Mouse (Mus musculus) lung, embryonic 16.5 days (tissue): ENCODE measurements around the gene Wnt7a. TPM values are rescaled to one million over a fixed set of nuclear protein-coding genes. Genes with fewer than 3 reads are reported as not detected.

Experiments used
- ATAC-seq: fragments of 200-750 bp; cut with Nextera tagmentation; 2 replicates; pipeline ENCODE4 v1.8.0; 2017; ENCODE audit warnings: low read depth, mild to moderate bottlenecking, moderate library complexity
- H3K27ac ChIP-seq: fragments of 300-500 bp; sonication (generic); 2 replicates; pipeline ENCODE4 v1.5.1; 2014; ENCODE audit warnings: mild to moderate bottlenecking, control low read depth, low read length
- H3K27me3 ChIP-seq: fragments of 300-500 bp; sonication (generic); 2 replicates; pipeline ENCODE4 v1.6.1; 2014; ENCODE audit warnings: low read depth, low read length, mixed read lengths; ENCODE audit not compliant: control insufficient read depth, insufficient read depth
- H3K36me3 ChIP-seq: fragments of 300-500 bp; sonication (generic); 2 replicates; pipeline ENCODE4 v1.6.1; 2014; ENCODE audit warnings: low read length; ENCODE audit not compliant: control insufficient read depth, insufficient read depth
- H3K4me1 ChIP-seq: fragments of 300-500 bp; sonication (generic); replicated peaks from 2 replicates; pipeline ENCODE4 v1.6.1; 2014; ENCODE audit warnings: low read length, mixed read lengths; ENCODE audit not compliant: control insufficient read depth, insufficient read depth
- H3K4me2 ChIP-seq: fragments of 300-500 bp; sonication (generic); 2 replicates; pipeline ENCODE4 v1.6.1; 2014; ENCODE audit warnings: low read depth, low read length, control low read depth
- H3K4me3 ChIP-seq: fragments of 300-500 bp; sonication (generic); 2 replicates; pipeline ENCODE4 v1.5.1; 2014; ENCODE audit warnings: mild to moderate bottlenecking, low read length, control low read depth
- H3K9ac ChIP-seq: fragments of 300-500 bp; sonication (generic); 2 replicates; pipeline ENCODE4 v1.6.1; 2014; ENCODE audit warnings: low read length, control low read depth
- H3K9me3 ChIP-seq: fragments of 300-500 bp; sonication (generic); 2 replicates; pipeline ENCODE4 v1.6.1; 2016; ENCODE audit warnings: low read length; ENCODE audit not compliant: control insufficient read depth
- WGBS: fragments of 180-500 bp; shearing (Covaris S2); extraction: QIAGEN DNeasy Blood & Tissue Kit; methylation state at CpG from one replicate; pipeline ENCODE4 v1.1.7; 2014; 5-methylcytosine and 5-hydroxymethylcytosine counted together
- polyA plus RNA-seq: library from polyadenylated mRNA; unstranded; fragments of >200 nt; fragmentation: Nextera tagmentation; extraction: Ambion mirVana; gene quantifications from 2 replicates; pipeline ENCODE4 v1.2.1, GENCODE M21; 2015

Wnt7a gene
- polyA plus RNA-seq, 1 experiment from 2014 or later = 2.5 TPM

DNA sequence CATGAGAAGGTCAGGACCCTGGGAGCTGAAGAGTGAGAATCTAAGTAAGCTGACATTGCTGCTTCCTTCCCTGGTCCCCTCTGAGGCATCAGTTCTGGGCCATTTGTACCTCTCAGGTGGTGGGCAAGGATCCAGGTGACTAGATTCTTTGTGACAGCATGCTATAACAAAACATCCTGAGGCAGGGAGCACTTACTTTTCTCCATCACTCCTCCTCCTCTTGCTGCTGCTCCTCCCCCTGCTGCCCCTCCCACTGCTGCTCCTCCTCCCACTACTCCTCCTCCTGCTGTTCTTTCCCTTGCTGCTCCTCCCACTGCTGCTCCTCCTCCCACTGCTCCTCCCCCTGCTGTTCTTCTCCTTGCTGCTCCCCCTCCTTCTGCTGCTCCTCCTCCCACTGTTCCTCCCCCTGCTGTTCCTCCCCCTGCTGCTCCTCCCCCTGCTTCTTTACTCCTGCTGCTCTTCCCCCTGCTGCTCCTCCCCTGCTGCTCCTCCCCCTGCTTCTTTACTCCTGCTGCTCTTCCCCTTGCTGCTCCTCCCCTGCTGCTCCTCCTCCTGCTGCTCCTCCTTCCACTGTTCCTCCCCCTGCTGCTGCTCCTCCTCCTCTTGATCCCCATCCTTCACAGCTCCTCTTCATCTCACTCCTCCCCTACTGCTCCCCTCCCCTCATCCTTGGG lies 39.1 kb downstream of the Wnt7a start:
- H3K4me1 ChIP-seq = no peaks in the 10 kb centered on the region
- H3K9ac ChIP-seq = no peak overlapping the region
- no peak overlapping the region for H3K4me3 ChIP-seq
- no peaks in the 10 kb centered on the region for H3K36me3 ChIP-seq
- no peak overlapping the region for H3K27ac ChIP-seq
- peak; percentile 17 for ATAC-seq
- H3K9me3 ChIP-seq = no peaks in the 10 kb centered on the region
- no peak overlapping the region for H3K4me2 ChIP-seq
- H3K27me3 ChIP-seq = no peaks in the 10 kb centered on the region

DNA sequence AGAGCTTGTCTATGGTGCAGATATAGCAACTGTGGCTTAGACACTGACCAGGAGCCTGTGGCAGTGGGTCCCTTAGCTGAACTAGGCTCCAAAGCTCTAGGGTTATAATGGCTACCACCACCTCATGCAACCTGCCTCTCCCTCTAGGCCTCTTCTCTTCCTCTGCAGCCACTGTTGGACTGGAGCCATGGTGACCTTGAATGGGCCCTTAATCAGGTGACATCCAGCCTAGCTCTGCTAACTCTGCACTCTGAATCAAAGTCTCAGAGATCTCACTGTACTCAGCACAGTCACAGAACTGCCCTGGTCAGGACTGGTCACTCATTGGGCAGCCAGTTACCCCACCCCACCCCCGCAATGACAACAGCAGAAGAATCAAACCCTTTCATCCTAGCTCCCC lies 44.4 kb downstream of the Wnt7a start:
- Histone ChIP-seq H3K36me3 (no peaks in the 10 kb centered on the region), H3K4me3 (no peak overlapping the region), H3K4me2 (no peak overlapping the region), H3K9ac (no peak overlapping the region), H3K27ac (no peak overlapping the region), H3K9me3 (no peaks in the 10 kb centered on the region), H3K27me3 (no peaks in the 10 kb centered on the region), H3K4me1 (no peaks in the 10 kb centered on the region)
- no peak for ATAC-seq
- WGBS = 90% methylated on average over 1 of the region's 1 CpGs

DNA sequence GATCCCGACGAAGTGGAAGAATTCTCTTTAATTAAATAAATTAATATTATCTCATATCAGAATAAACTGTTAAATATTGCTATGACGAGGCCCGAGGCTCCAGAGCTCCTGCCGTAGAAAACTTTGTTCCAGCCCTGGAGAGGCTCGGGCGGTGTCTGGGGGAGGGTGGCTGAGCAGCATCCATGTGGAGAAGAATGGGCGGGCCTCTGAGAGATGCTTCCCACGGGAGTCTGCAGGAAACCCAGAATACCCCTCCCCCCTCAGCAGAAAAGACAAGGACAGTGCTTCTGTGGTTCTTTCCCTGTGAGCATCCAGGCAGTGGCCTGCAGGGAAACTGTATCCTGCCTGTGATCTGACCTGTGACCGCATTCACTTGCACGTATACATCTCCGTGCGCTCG lies 45.7 kb downstream of the Wnt7a start:
- Histone ChIP-seq H3K4me3 (no peak overlapping the region), H3K9me3 (no peaks in the 10 kb centered on the region), H3K9ac (no peak overlapping the region), H3K4me2 (no peak overlapping the region), H3K27me3 (no peaks in the 10 kb centered on the region), H3K27ac (no peak overlapping the region), H3K4me1 (no peaks in the 10 kb centered on the region), H3K36me3 (no peaks in the 10 kb centered on the region)
- no peak for ATAC-seq
- 63% methylated on average over 14 of the region's 14 CpGs for WGBS

DNA sequence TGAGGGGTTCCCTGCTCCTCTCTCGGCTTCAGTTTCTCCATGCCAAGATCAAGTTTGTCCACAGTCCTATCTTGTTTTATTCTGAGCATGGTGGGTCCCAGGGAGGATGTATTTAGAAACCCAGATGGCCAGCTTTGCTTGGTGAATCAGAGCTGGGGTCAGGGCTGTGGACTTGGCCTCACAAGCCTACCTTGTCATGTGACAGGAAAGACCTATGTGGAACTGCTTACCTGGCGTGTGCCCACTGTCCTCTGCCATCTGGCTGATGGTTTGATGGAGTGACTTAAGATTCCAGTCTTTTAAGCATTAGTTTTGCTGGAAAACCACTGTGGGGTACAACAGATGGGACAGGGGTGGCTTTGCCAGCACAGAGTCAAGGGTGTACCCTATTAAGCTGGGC lies 48.4 kb downstream of the Wnt7a start:
- Histone ChIP-seq H3K9ac (no peak overlapping the region), H3K36me3 (no peaks in the 10 kb centered on the region), H3K4me1 (no peaks in the 10 kb centered on the region), H3K27me3 (no peaks in the 10 kb centered on the region), H3K27ac (no peak overlapping the region), H3K4me2 (no peak overlapping the region), H3K4me3 (no peak overlapping the region), H3K9me3 (no peaks in the 10 kb centered on the region)
- WGBS = 71% methylated on average over 2 of the region's 2 CpGs
- no peak for ATAC-seq

DNA sequence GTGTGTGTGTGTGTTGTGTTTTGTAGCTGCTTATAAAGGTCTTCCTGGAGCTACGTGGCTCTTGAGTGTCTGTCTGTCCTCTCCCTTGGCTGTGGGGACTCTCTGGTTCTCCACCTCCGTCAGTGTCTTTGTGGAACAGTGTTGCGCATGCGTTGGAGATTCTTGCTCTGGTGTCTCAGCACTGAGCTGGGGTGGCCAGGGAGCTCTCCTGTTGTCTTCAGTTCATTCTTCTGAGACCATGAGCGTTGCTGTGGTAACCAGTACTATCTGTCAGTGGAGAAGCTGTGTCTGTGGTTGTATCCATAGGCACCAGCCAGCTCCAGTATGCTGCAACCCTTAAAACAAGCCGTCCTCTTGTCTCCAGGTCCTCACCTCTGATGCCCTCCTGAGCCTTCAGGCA lies 50.2 kb downstream of the Wnt7a start:
- no peak overlapping the region for H3K27ac ChIP-seq
- H3K4me1 ChIP-seq = no peaks in the 10 kb centered on the region; the same call in 1 of the 2 replicates
- no peak for ATAC-seq
- no peak overlapping the region for H3K4me2 ChIP-seq
- H3K9me3 ChIP-seq = no peaks in the 10 kb centered on the region
- no peak overlapping the region for H3K9ac ChIP-seq
- H3K27me3 ChIP-seq = no peaks in the 10 kb centered on the region
- H3K36me3 ChIP-seq = no peaks in the 10 kb centered on the region
- no peak overlapping the region for H3K4me3 ChIP-seq
- 74% methylated on average over 6 of the region's 6 CpGs for WGBS

DNA sequence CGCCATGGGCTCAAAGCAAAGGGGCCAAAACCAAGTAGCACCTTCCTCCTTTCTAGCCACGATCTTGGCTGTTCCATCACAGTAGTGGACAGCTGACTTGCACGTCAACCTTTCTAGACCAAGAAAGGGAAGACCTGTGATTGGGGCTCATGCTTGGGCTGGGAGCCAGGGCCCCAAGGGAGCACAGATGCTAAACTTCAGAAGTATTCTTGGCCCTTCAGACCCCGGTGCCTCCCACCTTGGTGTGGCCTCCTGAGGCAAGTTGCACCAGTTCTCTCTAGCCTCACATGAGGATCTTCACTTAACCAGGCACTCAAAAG lies 50.8 kb downstream of the Wnt7a start:
- Histone ChIP-seq H3K4me2 (no peak overlapping the region), H3K27me3 (no peaks in the 10 kb centered on the region), H3K4me3 (no peak overlapping the region), H3K9me3 (no peaks in the 10 kb centered on the region), H3K27ac (no peak overlapping the region), H3K9ac (no peak overlapping the region), H3K4me1 (no peaks in the 10 kb centered on the region; the same call in 1 of the 2 replicates), H3K36me3 (no peaks in the 10 kb centered on the region)
- WGBS = 79% methylated on average over 4 of the region's 4 CpGs
- no peak for ATAC-seq

DNA sequence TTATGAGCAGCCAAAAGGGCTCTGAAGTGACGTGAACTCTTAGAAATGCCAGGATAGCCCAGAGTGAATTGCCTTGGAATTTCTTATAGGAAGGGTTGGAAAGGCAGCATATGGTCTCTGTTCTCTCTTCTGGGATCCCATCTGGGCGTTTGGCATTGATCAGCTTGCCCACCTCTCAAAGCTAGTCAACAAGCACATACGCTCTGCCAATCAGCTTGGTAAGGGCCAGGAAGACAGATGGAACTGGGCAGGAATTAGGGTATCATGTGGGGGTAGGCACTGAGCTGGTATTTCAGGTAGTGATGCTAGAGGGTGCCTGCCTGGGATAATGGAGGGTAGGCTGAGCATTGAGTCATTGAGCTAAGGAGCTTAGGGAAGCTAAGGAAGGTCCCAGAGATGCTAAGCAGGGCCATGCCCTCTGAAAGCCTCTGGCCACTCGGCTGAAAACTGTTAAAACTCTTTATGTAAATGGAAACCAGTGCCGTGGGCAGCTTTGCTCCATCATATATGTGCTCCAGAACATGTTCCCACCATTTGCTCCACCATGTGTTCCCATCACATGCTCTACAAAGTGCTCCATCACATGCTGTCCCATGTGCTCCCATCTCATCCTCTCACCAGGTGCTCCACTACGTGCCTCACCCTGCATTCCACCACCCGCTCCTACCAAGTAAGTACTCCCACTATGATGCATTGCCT lies 51.3 kb downstream of the Wnt7a start:
- Histone ChIP-seq H3K4me2 (no peak overlapping the region), H3K27ac (no peak overlapping the region), H3K4me1 (no peaks in the 10 kb centered on the region; the same call in 1 of the 2 replicates), H3K27me3 (no peaks in the 10 kb centered on the region), H3K4me3 (no peak overlapping the region), H3K9ac (no peak overlapping the region), H3K36me3 (no peaks in the 10 kb centered on the region), H3K9me3 (no peaks in the 10 kb centered on the region)
- WGBS = 77% methylated on average over 7 of the region's 7 CpGs
- no peak for ATAC-seq

DNA sequence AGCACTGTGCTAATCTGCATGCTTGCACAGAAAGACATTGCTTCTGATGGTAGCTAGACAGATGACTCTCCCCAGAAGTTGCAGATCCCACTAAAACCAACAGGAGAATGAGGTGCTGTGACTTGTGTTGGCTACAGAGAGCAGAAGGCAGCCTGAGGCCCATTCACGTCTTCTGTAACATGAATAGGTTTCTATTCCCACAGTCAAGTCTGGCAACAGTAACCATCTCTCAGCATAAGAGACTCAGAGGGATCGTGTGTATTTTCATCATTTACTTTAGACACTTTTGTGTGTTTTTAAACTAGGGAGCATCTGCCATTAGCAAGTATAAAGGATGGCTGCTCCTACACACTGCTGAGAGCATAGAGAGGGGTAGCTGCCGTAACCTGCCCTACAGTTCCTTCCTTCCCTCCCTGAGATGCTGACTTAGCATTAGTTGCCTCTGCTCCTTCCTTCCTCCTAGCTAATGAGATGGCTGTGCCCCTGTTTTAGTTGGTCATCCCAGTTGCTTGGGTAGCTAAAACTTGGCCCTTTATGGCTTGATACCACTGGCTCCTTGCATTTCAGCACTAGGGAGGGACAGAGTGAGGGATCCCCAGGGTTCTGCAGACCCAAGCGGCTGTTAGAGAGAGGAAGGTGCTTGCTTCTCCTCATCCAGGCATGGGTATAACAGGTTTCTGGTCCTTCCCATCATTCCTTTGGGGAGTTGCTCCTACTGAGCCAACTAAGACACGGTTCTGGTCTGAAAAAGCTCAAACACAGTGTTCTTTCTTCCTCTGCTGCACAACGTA lies 52.1 kb downstream of the Wnt7a start:
- no peak for ATAC-seq

DNA sequence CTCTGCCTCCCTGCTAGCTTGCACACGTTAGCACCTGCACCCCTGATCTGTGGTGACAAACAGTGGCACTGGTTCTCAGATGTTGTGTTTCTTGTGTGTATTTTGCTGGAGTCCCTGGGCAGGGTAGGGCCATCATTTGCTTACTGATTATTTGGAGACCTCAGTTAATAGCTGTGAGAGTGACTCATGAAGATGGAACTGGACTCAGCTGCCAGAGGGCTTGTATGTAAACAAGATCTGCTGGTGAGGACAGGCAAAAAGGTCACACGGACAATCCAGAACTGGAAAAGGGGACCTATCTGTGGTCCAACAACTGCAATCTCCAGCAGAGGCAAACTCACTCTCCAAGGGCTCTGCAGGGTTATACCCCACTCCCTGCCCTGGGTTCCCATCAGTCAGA lies 52.8 kb downstream of the Wnt7a start:
- H3K9me3 ChIP-seq = no peaks in the 10 kb centered on the region
- H3K4me2 ChIP-seq = no peak overlapping the region
- H3K9ac ChIP-seq = no peak overlapping the region
- H3K4me3 ChIP-seq = no peak overlapping the region
- no peaks in the 10 kb centered on the region; the same call in 1 of the 2 replicates for H3K4me1 ChIP-seq
- no peak overlapping the region for H3K27ac ChIP-seq
- WGBS = 40% methylated on average over 2 of the region's 2 CpGs
- H3K36me3 ChIP-seq = no peaks in the 10 kb centered on the region
- ATAC-seq = no peak
- H3K27me3 ChIP-seq = no peaks in the 10 kb centered on the region

More for the DNA sequence above, 52.1 kb downstream of the Wnt7a start:
- Histone ChIP-seq H3K4me1 (no peaks in the 10 kb centered on the region; the same call in 1 of the 2 replicates), H3K4me2 (no peak overlapping the region), H3K27me3 (no peaks in the 10 kb centered on the region), H3K36me3 (no peaks in the 10 kb centered on the region), H3K27ac (no peak overlapping the region), H3K9me3 (no peaks in the 10 kb centered on the region), H3K4me3 (no peak overlapping the region), H3K9ac (no peak overlapping the region)
- 69% methylated on average over 6 of the region's 6 CpGs for WGBS
